Mouse (Mus musculus) thymus, postnatal 10 days (tissue): ENCODE results near the gene Cabp4.

Experiments used
- DNase-seq, 2 experiments: peaks; one replicate each; pipeline ENCODE4 v3.0.0; 2021; ENCODE audit warnings: low spot score in 2 of 2

Cabp4 gene

GRCm38 (mm10) chr19:4164721-4165120 is 20.9 kb upstream of the Cabp4 start:
- DNase-seq = no peak

GRCm38 (mm10) chr19:4164100-4164499 is 20.3 kb upstream of the Cabp4 start:
- DNase-seq = no peak

- DNase-seq = no peak
Measured at GRCm38 (mm10) chr19:4163543-4163887, 19.7 kb upstream of the Cabp4 start.

GRCm38 (mm10) chr19:4162646-4163542 is 19.1 kb upstream of the Cabp4 start, which contains the start of gene Rps6kb2:
Rps6kb2 (minus strand) TSS chr19:4163354.
- peak; percentile 88 to 92 for DNase-seq

DNA sequence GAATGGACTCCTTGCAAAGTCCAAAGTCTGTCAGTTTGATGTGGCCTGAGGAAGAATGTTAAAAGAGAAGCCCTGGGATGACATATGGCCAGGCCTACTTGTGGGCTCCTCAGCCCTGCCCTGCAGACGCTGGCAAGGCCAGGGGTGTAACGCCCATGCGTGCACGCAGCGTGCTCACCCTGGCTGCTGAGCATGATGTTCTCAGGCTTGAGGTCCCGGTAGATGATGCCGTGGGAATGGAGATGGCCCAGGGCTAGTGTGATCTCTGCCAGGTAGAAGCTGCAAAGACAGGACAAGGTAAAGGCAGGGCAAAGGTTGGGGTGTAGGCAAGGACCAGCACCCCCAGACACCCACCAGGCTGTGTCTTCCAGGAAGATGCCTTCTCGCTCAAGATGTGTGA is 15.2 kb upstream of the Cabp4 start:
- DNase-seq = no peak

DNA sequence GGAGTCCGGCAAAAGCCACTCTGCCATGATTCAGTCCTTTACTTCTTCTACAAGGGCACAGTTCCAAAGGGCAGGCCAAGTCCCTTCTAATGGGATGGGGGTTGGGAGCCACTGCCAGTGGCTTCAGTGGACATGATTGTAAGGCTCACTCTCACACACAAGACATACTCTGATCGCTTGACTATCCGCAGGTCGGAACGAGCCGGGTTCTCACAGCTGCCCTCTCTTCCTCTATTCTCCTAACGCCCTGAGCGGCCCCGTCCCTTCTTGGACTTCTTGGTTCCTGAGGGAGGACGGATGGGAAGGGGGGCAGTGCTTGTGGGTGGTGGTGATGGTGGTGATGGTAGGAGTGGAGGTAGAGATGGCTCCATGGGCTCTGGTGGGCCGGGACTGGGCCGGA is 12.9 kb upstream of the Cabp4 start:
- no peak for DNase-seq

GRCm38 (mm10) chr19:4156073-4156579 is 12.3 kb upstream of the Cabp4 start:
- peak in 1 of 2 experiments; percentile 42 for DNase-seq

- no peak for DNase-seq
Measured at GRCm38 (mm10) chr19:4155223-4156072, 11.6 kb upstream of the Cabp4 start.

DNA sequence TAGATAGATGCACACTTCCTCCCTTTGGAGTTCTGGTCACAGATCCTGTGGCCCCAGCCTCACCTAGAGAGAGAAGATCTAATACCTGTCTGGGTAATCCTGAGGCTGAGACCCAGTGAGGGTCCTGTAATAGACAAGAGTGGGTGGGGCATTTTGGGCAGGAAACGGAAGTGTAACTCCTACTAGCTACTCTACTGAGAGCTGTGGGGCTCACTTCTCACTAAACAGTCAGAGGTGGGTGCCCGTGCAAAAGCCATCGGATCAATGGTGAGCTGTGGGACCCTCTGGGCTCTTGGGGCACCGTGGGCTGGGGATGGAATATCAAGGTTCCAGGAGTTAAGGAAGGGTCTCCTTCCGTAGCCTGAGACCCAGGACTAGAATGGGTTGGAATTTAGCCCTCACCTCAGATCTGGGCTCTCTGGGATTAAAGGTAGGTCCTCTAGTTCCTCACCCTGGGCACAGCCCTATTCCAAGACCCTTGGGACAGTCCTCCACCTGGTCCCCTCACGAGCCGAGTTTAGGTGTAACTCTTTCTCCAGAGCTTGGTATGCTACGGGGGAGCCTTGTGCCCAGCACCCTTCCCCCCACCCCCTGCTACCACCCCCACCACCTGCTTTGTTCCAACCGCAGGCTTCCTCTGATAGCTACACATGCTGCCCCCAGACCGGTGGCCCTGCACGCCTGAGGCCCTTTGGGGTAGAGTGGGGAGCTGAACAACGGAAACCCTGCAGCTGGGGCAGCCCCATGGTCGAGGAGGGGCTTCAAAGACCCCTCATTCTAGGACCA is 10.8 kb upstream of the Cabp4 start:
- DNase-seq = peak; percentile 81 to 82

- no peak for DNase-seq
Measured at GRCm38 (mm10) chr19:4153232-4153654, 9.4 kb upstream of the Cabp4 start, which contains the start of gene Ptprcap. Ptprcap (plus strand) TSS chr19:4153604.

GRCm38 (mm10) chr19:4152445-4153231 is 8.8 kb upstream of the Cabp4 start:
- no peak for DNase-seq

DNA sequence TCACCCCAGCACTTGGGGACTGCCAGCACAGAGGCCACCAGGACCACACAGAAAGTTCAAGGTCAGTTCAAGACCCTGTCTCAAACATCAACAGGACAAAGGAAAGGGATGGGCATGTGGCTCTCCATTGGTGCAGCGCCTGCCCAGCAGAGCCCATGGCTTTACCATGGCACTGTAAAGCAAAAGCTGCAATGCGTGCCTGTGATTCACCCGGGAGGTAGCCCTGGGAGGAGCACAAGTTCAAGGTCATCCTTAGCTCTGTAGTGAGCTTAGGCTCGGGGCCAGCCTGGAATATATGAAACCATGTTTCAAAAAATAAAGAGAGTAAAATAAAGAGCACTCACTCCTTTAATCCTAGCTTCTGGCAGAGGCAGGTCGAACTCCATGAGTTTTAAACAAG is 8.1 kb upstream of the Cabp4 start:
- DNase-seq = no peak

- no peak for DNase-seq
Measured at GRCm38 (mm10) chr19:4151488-4151860, 7.6 kb upstream of the Cabp4 start.

DNA sequence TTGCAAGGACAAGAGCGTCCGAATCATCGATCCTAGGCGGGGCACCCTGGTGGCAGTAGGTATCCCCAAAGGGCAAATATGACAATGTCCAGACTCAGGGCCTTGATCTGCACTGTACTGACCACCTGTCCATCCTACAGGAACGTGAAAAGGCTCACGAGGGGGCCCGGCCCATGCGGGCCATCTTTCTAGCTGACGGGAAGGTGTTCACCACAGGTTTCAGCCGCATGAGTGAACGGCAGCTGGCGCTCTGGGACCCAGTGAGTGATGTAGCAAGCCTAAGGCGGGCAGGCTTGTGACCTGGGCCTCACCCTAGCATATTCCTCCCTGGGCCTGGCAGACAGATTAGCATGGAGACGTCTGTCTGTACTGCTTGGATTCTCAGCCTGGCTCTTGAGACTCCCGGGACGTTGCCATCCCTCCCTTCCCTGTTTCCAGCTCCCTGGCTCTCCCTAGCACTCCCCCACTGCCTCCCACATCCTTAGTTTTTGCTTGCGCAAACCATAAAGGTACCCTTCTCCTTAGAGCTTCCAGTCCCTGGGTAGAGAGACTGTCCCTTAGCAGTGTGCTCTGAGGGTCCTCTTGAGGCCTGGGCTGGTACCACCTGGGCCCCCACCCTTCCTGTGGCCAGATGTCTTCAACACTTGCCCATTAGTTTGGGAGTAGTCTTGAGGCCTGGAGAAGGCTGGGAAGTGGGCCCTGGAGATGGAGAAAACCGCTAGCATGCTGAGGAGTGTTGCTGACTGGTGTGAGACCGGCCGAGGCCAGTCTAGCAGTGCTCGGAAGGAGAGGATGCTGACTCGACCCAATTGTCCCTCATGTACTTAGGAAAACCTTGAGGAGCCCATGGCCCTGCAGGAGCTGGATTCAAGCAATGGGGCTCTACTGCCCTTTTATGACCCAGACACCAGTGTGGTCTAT is 7.0 kb upstream of the Cabp4 start:
- DNase-seq = no peak

DNA sequence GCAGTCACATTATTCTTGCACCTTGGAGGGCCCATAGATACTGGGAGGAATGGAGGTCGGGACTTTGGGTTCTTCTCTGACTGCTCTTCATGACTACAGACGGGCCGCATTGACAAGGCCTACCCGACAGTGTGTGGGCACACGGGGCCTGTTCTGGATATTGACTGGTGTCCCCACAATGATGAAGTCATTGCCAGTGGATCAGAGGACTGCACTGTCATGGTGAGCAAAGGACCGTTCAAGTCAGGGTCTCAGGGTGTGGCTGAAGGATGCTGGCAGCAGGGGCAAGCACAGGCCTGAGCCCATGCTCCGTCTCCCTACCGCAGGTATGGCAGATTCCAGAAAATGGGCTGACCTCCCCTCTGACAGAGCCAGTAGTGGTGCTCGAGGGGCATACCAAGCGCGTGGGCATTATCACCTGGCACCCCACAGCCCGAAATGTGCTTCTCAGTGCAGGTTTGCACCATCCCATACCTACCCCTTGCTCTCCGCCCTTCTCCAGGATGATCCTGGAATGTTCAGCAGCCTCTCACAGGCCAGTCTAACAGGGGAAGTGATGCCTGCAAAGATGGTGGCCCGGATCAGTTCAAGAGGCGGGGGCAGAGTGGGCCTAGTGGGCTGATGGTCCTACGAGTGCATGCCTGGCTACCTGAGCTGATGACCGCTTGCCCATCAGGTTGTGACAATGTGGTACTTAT is 6.1 kb upstream of the Cabp4 start:
- no peak for DNase-seq

- DNase-seq = no peak
Measured at GRCm38 (mm10) chr19:4149283-4149682, 5.5 kb upstream of the Cabp4 start.

DNA sequence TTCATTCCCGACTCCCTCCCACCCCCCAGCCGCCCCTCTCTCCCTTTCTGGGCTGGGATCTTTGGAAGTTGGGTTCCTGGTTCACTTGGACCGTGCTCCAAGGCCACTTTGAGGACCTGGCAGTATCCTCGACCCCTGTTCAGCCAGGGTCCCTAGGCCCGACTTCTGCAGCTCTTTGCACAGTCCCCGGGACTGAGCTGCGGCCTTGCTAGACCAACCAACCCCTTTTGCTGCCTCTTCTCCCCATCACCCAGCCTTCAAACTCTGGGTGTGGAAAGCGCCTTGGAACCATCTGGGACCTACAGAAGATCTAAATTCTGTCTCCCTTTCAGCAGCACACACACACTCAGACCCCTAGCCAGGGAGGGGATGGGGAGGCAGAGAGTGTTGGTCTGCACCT is 5.0 kb upstream of the Cabp4 start:
- DNase-seq = no peak

- peak; percentile 90 to 94 for DNase-seq
Measured at GRCm38 (mm10) chr19:4148491-4148806, 4.6 kb upstream of the Cabp4 start, which contains the start of gene Coro1b. Coro1b (plus strand) TSS chr19:4148619.

- no peak for DNase-seq
Measured at GRCm38 (mm10) chr19:4147782-4148490, 4.1 kb upstream of the Cabp4 start.
